Mouse (Mus musculus) bone marrow, adult 2 months (tissue): ENCODE results near the gene Osbp2. TPM values are rescaled to one million over a fixed set of nuclear protein-coding genes. Genes with fewer than 3 reads are reported as not detected.

Experiments used
- H3K27ac ChIP-seq: fragments of 200-500 bp; 2 replicates; pipeline ENCODE4 v1.5.1; 2012; ENCODE audit warnings: low read depth, mild to moderate bottlenecking, control low read depth, inconsistent platforms, low read length; ENCODE audit not compliant: control insufficient read depth, poor library complexity, insufficient read depth
- H3K4me1 ChIP-seq: fragments of 200-500 bp; 2 replicates; pipeline ENCODE4 v1.6.1; 2011; ENCODE audit warnings: low read length; ENCODE audit not compliant: control insufficient read depth, insufficient read depth
- H3K4me3 ChIP-seq: fragments of 200-500 bp; replicated peaks from 2 replicates; pipeline ENCODE3; 2011; ENCODE audit warnings: mild to moderate bottlenecking, low read depth, low read length, control low read depth; ENCODE audit not compliant: control insufficient read depth
- CTCF ChIP-seq: fragments of 200-500 bp; IDR thresholded peaks from 2 replicates; pipeline ENCODE4 v1.5.1; 2011; ENCODE audit warnings: low read length, control low read depth; ENCODE audit not compliant: control insufficient read depth, insufficient read depth
- POLR2A ChIP-seq: fragments of 200-500 bp; IDR thresholded peaks from 2 replicates; pipeline ENCODE4 v1.6.1; 2011; ENCODE audit warnings: low read depth, mild to moderate bottlenecking, control low read depth, low read length, borderline replicate concordance; ENCODE audit not compliant: control insufficient read depth
- WGBS: fragments of 180-500 bp; shearing (Covaris S2); methylation state at CpG from one replicate; pipeline ENCODE4 v1.1.7; 2018; 5-methylcytosine and 5-hydroxymethylcytosine counted together
- polyA plus RNA-seq: library from polyadenylated mRNA; stranded (reverse); fragments of >200 nt; gene quantifications from 2 replicates; pipeline ENCODE4 v1.2.4, GENCODE M21; 2011; ENCODE audit warnings: low replicate concordance; ENCODE audit not compliant: missing spikeins, insufficient read depth, insufficient read length

The Osbp2 gene
- polyA plus RNA-seq, 1 experiment, result not detected

DNA sequence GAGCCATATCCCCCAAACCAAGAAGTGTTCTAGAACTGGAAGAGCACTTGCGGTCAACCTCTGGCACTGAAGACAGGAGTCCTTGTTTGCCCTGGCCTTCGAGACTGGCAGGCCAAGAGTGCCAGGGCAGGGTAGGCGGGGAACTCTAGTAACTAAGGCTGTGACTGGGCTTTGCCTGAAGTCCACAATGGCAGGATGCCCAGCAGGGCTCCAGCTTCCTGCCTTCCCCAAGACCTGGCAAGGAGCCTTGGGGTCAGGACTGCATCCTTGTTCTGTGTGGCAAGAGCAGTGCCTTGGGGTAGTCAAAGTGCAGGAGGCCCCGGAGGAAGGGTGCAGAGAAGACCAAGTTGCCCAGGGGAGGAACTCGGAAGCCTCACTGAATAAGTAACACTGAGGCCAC is 39.3 kb upstream of the Osbp2 start:
- Histone ChIP-seq H3K4me1 (no peaks in the 10 kb centered on the region; the same call in 1 of the 2 replicates), H3K27ac (no peak overlapping the region), H3K4me3 (no peak overlapping the region)
- TF ChIP-seq CTCF (no peak), POLR2A (no peak)
- 45% methylated on average over 5 of the region's 5 CpGs for WGBS

DNA sequence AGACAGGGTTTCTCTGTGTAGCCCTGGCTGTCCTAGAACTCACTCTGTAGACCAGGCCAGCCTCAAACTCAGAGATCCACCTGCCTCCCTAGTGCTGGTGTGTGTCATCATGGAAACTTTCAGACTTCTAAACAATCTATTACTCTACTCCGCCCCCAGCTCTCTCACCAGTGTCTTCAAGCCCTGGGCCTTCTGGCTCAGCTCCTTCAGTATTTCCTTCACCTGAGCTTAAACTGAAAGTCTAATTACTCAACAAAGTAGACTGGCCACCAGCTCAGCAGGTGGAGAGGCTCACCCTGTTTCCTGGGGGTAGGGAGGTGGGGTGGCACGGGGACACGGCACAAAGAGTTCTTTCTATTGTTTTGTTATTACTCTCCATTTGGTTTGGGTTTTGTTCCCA is 38.8 kb upstream of the Osbp2 start:
- no peaks in the 10 kb centered on the region; the same call in 1 of the 2 replicates for H3K4me1 ChIP-seq
- no peak overlapping the region for H3K4me3 ChIP-seq
- TF ChIP-seq POLR2A (no peak), CTCF (no peak)
- H3K27ac ChIP-seq, result no peak overlapping the region
- WGBS, result 85% methylated on average over 3 of the region's 3 CpGs

DNA sequence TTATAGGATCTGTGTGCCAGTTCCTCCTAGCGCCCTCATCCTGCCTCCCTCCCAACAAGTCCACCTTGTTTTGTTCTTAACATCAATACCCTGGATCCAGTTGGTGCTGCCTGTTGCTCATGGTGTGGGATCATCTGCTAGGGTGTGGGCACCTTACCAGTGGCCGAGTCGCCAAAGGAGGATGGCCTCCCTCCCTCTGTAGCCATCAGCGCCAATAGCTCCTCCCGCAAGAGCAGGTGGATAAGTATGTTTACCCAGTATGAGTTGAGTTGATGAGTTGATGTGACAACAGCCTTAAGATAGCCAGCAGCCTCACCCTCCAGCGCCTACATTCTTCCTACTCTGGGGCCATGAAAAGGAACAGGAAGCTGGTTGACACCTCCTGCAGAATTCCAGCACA is 36.6 kb upstream of the Osbp2 start:
- Histone ChIP-seq H3K4me1 (no peaks in the 10 kb centered on the region; the same call in none of the 2 replicates), H3K27ac (no peak overlapping the region), H3K4me3 (no peak overlapping the region)
- TF ChIP-seq POLR2A (no peak), CTCF (no peak)
- 84% methylated on average over 6 of the region's 6 CpGs for WGBS

DNA sequence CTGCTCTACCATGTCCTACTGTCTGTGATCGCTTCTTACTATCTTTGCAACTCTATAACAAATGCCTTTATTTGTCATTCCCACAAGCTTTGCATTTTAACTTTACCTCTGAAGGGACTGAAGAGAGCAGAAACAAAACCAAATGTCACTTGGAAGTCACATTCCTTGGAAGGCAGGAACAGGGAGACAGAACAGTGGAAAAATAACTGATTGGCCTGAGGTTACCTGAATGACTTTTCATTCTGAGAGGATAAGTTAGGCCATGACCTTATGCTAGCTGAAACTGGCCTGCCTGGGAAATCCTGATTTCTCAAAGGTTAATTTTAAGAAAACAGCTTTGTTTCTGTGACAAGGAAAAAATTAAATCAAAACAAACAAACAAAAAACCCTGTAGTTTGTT is 32.2 kb upstream of the Osbp2 start:
- no peak overlapping the region for H3K27ac ChIP-seq
- TF ChIP-seq CTCF (no peak), POLR2A (no peak)

DNA sequence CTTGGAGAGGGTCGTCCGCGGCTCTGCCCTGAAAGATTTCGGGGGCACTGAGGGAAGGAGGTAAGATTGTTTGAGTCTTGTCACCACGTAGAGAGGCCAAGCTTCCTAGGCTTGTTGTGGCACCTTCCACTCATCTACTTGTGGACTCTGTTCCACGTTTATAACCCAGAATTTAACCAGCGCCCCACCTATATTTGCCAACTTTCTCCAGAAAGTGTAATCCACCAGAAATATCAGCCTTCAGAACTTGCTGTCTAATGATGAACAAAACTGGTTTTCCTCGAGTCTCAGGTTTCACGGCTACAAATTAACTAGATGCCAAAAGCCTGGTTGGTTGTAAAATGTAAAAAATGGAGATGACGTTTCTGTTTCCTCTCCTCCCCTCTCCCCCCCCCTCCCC is 31.8 kb upstream of the Osbp2 start:
- no peak for TF ChIP-seq CTCF
- under 1% methylated on average over 10 of the region's 10 CpGs for WGBS
- Histone ChIP-seq H3K4me3 (no peak overlapping the region), H3K27ac (no peak overlapping the region), H3K4me1 (no peaks in the 10 kb centered on the region; the same call in 1 of the 2 replicates)

More for the DNA sequence above, 32.2 kb upstream of the Osbp2 start:
- no peak overlapping the region for H3K4me3 ChIP-seq
- WGBS, result 70% methylated on average over 1 of the region's 1 CpGs
- H3K4me1 ChIP-seq, result no peaks in the 10 kb centered on the region; the same call in 1 of the 2 replicates

DNA sequence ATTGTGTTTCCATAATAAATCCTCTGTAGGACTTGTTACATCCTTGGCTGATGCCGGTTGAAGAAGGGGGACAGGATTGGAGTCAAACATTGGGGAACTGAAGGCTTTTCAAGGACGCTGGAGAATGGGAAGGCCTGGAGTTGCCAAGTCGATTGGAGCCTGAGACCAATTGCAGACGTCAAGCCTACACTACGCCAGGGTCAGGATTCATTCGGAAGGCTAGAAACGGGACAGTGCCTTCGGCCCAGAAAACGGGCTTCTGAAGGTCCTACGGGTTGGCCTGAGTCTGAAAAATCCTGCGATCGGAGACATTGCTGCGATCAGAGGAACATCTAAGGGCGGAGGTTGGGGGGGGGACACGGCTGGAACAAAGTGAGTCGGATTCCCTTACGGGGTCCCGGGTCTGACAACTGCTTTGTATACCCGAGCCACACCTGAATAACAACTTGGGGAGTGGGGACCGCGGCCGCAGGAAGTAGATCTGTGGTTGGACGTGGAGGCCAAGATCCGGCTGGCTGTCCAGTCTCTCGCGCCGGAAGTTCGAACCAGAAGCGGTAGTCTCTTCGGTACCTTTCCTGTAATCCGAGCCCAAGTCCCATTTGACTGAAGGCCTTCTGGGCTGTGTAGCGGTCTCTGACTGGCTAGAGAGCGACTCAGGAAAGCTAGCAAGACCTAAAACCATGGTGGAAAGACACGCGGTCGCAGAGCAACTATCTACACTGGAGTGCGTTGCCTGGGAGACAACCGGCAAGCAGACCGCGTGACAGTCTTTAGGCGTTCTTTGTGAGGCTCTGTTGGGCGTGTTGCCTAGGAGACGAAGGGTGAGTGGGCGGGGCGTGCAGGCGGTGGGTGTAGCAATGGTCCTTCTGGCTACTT is 30.9 kb upstream of the Osbp2 start, which contains the start of the genes 4921536K21Rik and Dusp18:
TSS of gene 4921536K21Rik (minus strand) at position 693 of the 876 bp plus-strand sequence.
TSS of gene Dusp18 (plus strand) at position 835 of the 876 bp plus-strand sequence.
- Histone ChIP-seq H3K27ac (no peak within 1 kb of the TSS), H3K4me3 (peak within 1 kb of the TSS; percentile 63), H3K4me1 (no peaks in the 10 kb centered on the region; the same call in 1 of the 2 replicates)
- 17% methylated on average over 46 of the region's 46 CpGs for WGBS
- TF ChIP-seq POLR2A (no peak), CTCF (no peak)

DNA sequence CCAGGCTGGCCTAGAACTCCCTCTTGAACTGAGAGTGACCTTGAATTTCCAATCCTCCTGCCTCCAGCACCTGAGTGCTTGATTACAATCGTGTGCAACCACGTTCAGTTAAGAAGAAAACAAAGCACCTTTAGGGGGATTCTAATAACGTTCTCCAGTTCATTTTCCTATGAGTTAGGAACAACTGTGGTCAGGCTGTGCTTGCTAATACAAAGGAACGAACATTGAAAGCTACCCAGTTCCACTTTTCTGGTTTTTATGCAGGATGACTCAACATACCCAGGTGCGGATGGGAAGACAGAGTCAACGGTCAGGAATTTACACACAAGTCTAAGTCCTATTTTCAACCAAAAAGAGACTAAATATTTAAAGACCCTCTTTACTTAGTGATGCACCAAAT is 30.3 kb upstream of the Osbp2 start:
- Histone ChIP-seq H3K4me1 (no peaks in the 10 kb centered on the region; the same call in 1 of the 2 replicates), H3K27ac (no peak overlapping the region), H3K4me3 (no peak overlapping the region)
- no peak for TF ChIP-seq POLR2A
- TF ChIP-seq CTCF, result no peak
- 60% methylated on average over 6 of the region's 6 CpGs for WGBS

DNA sequence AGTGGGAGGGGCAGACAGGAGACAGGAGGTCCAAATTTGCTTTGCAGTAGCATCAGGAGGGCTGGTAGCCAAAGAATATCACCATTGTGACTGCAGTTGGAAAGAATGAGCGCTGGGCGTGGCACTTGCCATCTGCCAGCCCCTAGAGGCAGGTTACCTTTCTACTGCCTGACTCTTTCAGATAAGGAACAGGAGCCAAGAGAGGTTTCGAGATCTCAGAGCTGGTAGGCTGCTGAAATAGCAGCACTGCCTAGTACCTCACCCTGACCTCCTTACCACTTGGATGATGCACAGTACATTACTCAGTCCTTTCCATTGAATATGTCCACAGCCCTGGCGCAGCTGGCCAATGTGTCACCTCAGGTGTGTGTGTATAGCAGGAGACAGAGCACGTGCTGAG is 23.6 kb upstream of the Osbp2 start:
- Histone ChIP-seq H3K4me1 (no peaks in the 10 kb centered on the region), H3K27ac (no peak overlapping the region), H3K4me3 (no peak overlapping the region)
- no peak for TF ChIP-seq POLR2A
- TF ChIP-seq CTCF, result no peak
- WGBS, result 64% methylated on average over 5 of the region's 5 CpGs
